Mouse (Mus musculus) spleen, adult 10 weeks (tissue): ENCODE data around the gene Nrg4. TPM values are rescaled to one million over a fixed set of nuclear protein-coding genes. Genes with fewer than 3 reads are reported as not detected.

Experiments used
- polyA plus RNA-seq: library from polyadenylated mRNA; stranded (reverse); fragments of 350-450 nt; fragmentation: Illumina TruSeq; extraction: RNeasy Lipid Tissue Mini Kit (QIAGEN cat#74804); gene quantifications from one replicate; pipeline ENCODE4 v1.2.3, GENCODE M21; 2015; ENCODE audit warnings: low replicate concordance; ENCODE audit not compliant: insufficient read depth

The Nrg4 gene
- 0.70 TPM for polyA plus RNA-seq

DNA sequence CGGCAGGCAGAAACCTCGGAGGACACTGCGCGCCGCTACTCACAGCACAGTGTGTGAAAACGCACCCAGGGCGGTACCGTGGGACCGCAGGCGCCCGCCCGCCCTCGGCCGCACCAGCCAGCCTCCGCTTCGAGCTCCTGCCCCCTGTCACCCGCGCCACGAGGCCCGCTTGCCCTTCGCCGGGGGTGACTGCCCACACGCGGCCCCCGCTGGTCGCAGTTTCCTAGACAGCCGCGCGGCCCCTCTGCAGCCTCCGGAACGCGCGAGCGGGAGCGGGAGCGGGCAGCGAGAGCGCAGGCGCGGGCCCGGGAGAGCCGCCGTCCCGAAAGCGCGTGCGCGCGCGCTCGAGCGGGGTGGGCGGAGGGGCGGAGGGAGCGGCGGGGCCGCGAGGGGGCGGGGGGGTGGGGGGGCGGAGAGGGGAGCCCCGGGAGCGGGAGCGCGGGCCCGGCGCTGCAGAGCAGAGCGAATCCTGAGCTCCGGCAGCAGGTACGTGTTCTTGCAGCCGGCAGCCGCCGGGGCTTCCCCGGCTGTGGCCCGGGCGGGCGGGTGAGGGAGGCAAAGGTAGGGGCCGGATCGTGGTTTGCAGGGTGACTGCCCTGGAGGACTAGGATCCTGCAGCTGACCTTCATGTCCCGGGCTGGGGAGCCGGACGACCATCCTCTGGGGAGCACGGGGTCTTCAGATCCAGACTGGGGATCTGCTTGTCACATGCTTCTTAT is at the start of gene Nrg4, which contains the start of gene Tmem266:
Gene Nrg4, minus strand, starts transcription at position 330 of the 719 bp plus-strand sequence.
Gene Tmem266, plus strand, starts transcription at position 399 of the 719 bp plus-strand sequence.

DNA sequence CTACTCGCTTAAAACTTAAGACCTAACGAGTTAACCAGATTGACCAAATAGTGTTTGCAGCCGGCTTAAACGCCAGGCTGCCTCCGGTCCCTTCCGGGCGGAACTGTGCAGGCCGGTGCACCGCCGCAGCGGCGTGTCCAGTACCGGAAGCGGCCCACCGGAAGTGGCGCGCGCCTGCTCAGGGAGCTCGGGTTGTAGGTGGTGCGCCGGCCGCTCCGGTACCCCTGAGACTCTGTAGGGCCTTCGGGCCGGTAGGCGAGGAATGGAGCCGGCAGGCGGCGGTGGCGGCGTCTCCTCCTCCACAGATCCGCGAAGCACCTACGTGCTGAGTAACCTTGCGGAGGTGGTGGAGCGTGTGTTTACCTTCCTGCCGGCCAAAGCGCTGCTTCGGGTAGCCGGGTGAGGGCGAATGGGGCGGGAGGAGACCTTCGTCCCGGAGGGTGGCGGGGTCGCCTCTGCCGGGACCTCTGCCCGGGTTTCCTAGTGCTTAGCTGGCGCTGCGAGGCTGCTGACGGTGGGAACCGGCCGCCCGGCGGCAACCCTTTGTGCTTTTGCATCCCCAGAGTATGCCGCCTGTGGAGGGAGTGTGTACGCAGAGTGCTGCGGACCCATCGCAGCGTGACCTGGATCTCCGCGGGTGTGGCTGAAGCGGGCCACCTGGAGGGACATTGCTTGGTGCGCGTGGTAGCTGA is 117.7 kb downstream of the Nrg4 start, which contains the start of gene Fbxo22:
Gene Fbxo22, plus strand, starts transcription at position 136 of the 692 bp plus-strand sequence.

Other genes starting within 250 kb of the Nrg4 start
- 50.7 TPM for gene Ube2q2, start 178.0 kb downstream of the Nrg4 start, polyA plus RNA-seq
- gene Fbxo22, start 117.9 kb downstream of the Nrg4 start, polyA plus RNA-seq: 52.7 TPM
- not detected for gene Tmem266, start 69 bp upstream of the Nrg4 start, polyA plus RNA-seq
- 99.1 TPM for gene Etfa, start 185.4 kb upstream of the Nrg4 start, polyA plus RNA-seq
- gene Isl2, start 211.8 kb upstream of the Nrg4 start, polyA plus RNA-seq: not detected